Mouse (Mus musculus) C2C12 (cell line): ENCODE results near the gene Olfr1417.

Source experiments
- CEBPB ChIP-seq: IDR thresholded peaks from one replicate; pipeline ENCODE4 v1.6.1; 2011; ENCODE audit warnings: low read depth, mild to moderate bottlenecking, control low read depth, moderate library complexity
- CTCF ChIP-seq: IDR thresholded peaks from one replicate; pipeline ENCODE4 v1.5.1; 2011; ENCODE audit not compliant: control insufficient read depth, insufficient read depth, insufficient read length
- MAX ChIP-seq: IDR thresholded peaks from one replicate; pipeline ENCODE4 v1.6.1; 2011; ENCODE audit warnings: mild to moderate bottlenecking, control low read depth
- MYOD1 ChIP-seq: IDR thresholded peaks from one replicate; pipeline ENCODE4 v1.6.1; 2011; ENCODE audit warnings: low read depth; ENCODE audit not compliant: control insufficient read depth, insufficient read length
- MYOG ChIP-seq: IDR thresholded peaks from one replicate; pipeline ENCODE4 v1.6.1; 2011; ENCODE audit not compliant: control insufficient read depth, insufficient read length; ENCODE audit errors: extremely low read depth
- USF1 ChIP-seq: IDR thresholded peaks from one replicate; pipeline ENCODE4 v1.6.1; 2011; ENCODE audit warnings: low read depth, mild to moderate bottlenecking, control low read depth, moderate library complexity

GRCm38 (mm10) chr19:11860966-11861365 lies 21.9 kb upstream of the Olfr1417 start, which contains the start of gene Olfr1418:
- TF ChIP-seq MAX (no peak), CTCF (no peak), MYOD1 (no peak), CEBPB (no peak), MYOG (no peak), USF1 (no peak)
